Mouse (Mus musculus) embryo, embryonic 11 days (tissue): ENCODE measurements around the gene Bdh1.

Experiments used
- DNase-seq: peaks from one replicate; pipeline ENCODE4 v3.0.0-alpha.2; 2015

Gene Bdh1

GRCm38 (mm10) chr16:31506665-31507456, 84.8 kb downstream of the Bdh1 start:
- no peak for DNase-seq

GRCm38 (mm10) chr16:31507457-31507755, 85.3 kb downstream of the Bdh1 start:
- DNase-seq = peak; percentile 59

GRCm38 (mm10) chr16:31507794-31508526, 85.9 kb downstream of the Bdh1 start:
- DNase-seq = peak; percentile 83
